Mouse (Mus musculus): ENCODE measurements around the gene Tmem229b.
"Not testable (repeated sequence)": the region's sequence is repeated elsewhere in the genome, so short reads cannot be mapped to it uniquely, and the experiment has no call there.

The Tmem229b gene

GRCm38 (mm10) chr12:79007126-79007753 is at the start of gene Tmem229b:
Gene Tmem229b (minus strand): TSS chr12:79007627.
- DNase-seq (ENCODE audit: low spot score in 2 of 2), result peak; percentile 36 to 40

DNA sequence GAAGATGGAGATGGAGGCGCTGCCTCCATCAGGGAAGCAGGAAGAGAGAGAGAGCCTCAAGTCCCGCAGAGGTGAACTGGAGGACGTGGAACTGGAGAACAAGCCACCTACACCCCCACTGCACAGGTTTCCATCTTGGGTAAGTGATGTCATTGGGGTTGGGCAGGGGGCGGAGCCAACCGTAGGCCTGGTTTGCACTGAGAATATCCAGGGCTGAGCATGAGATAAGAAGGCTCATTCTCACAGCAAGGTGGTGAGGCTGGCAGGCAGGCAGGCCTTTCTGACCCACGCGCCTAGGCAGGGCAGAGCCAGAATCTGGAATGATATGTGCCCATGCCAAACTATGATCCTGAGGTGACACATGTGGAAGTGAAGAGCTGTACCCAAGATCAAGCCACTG is 47.8 kb upstream of the Tmem229b start:
- DNase-seq (ENCODE audit: low spot score in 2 of 2), result no peak

DNA sequence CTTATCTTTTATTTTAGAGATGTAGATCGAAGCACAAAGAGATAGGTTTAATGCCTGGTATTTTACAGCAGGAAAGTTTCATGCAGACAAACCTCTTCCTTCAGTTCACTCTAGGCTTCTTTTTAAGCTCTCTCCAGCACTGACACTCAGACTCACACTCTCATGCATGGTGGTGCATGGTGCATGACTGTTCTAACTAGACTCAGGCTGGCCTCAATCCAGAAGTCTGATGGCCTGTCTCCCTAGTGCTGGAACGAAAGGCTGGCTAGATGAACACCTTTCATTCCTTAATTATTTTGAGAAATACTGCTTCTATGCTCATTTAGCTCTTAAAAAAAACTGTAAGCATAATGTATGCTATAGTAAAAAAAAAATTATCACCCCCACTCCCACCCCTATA is 44.6 kb upstream of the Tmem229b start:
- DNase-seq (ENCODE audit: low spot score in 2 of 2), result no peak

DNA sequence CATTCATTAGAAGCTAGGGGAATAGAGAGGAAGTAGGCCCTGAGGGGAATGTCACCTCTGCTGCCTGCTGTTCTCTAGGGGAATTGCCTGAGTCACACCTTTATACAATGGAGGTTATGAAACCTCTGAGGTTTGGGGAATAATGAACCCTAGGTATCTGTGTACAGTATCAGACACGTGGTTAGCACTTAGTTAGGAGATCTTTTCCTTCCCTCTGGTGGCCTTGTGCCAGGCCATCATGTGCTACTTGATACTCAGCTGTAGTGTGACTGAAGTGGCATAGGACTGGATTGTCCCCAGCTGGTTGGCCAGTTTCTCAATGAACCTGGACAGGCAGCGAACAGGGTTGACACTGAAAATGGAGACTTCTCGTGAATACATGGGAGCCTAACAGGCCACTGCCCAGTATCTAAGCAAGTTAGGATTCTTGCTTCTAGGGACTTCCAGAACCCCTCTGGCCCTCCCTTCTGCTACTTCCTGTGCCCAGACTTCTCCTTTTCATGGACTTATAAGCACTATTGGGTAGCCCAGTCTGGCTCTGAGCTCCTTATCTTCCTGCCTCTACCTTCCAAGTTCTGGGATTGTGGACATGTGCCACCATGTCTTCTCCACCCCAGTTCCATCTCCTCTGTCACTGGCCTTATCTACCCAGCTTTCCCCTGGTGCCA is 43.3 kb upstream of the Tmem229b start:
- DNase-seq (ENCODE audit: low spot score in 2 of 2), result peak; percentile 35 to 41

GRCm38 (mm10) chr12:79049807-79050206 is 42.4 kb upstream of the Tmem229b start:
- no peak for DNase-seq (ENCODE audit: low spot score in 2 of 2)

DNA sequence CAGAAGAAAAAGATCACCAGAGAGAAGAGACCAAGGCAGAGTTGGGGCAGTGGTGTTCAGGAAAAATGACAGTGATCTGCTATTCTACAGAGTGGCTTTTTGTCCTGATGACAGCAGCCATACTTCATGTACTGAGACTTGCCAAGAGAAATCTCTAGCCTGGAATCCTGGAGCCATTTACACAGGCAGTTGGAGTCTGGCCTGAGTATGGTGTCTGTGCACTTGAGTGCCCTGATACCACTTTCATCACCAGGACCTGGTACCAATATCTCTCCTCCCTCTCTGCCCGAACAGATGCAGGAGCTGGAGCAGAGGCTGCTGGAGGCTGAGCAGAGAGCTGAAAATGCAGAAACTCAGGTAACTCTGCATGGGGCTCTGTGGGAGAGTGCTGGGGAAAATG is 41.5 kb upstream of the Tmem229b start:
- no peak for DNase-seq (ENCODE audit: low spot score in 2 of 2)

DNA sequence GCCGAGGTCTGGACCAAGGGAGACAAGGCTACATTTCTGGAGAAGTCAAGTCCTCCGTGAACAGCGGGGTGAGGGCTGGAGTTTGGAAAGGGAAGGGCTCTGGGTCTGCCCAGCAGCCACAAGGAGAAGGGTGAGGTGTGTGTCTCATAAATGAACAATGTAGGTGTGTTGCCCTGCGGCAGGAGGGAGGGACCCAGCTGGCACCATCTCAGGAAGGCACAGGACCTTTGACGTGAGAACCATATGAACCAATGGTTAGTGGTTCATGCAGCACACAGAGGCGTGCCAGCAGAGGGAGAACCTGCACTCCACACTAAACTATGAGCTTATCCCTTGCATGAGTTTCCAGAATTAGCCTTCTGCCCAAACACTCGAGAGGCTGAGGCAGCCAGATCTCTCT is 39.8 kb upstream of the Tmem229b start:
- DNase-seq (ENCODE audit: low spot score in 2 of 2), result peak; percentile 35 to 38

DNA sequence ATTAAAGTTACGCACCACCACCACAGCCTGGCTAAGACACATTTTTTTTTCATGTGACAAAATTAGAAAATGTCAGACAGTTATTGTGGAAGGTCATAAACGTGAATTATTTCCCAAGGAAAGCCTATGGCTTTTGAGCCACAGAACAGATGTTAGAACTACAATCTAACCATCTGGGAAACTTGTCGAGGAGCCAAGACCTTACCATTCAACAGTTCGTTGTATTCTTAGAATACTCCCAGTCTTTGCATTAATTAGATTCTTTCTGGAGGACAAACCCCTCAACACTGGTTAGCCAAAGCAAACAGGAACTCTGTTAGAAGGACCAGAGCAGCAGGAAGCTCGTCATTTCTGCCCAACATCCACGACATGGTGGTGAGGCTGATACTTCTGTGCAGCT is 38.7 kb upstream of the Tmem229b start:
- no peak for DNase-seq (ENCODE audit: low spot score in 2 of 2)

DNA sequence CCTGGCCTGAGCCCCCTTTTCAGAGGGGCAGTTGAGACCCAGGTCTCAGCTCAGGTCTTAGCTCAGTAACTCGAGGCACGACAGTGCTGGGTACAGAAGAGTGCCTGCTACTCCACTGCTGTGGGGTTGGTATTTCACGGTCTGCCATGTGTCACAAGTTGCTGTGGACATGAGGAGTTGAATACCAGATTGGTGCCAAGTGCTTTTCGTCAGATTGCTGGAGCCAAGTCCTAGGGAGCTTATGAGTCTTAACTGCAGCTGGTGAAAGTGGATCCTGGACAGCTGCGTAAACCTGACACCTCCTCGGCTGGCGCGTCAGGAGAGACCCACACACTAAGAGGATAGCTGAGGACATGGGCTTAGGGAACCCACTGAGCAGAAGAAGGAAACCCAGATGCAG is 37.2 kb upstream of the Tmem229b start:
- DNase-seq (ENCODE audit: low spot score in 2 of 2), result no peak

GRCm38 (mm10) chr12:79041436-79041835 is 34.0 kb upstream of the Tmem229b start:
- DNase-seq (ENCODE audit: low spot score in 2 of 2), result peak in 1 of 2 experiments; percentile 22

DNA sequence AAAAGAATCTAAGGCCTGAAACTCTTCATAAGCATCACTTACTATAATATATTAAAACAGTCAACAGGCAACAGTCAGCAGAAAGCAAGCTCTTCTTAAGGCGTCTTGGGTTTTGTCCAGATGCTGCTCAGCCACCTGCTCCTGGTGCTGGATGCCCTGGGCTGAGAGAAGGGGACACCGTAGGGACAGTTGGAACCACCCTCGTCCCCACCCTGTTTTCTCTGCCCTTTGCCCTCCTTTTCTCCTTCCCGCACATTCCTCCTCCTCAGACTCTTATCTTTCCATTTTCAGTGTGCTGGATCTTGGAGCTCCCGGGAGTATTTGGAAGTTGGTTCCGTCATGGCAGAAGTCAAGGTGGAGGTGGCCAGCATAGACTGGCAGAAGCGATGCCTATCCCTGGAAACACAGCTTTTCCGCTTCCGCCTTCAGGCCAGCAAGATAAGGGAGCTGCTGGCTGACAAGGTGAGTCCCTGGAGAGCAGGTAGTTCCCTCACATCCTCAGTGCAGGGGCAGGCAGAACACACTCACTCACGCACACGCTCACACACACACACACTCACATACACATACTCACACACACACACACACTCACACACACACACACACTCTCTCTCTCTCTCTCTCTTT is 32.9 kb upstream of the Tmem229b start:
- no peak for DNase-seq (ENCODE audit: low spot score in 2 of 2)

GRCm38 (mm10) chr12:79039708-79040107 is 32.3 kb upstream of the Tmem229b start:
- DNase-seq (ENCODE audit: low spot score in 2 of 2), result no peak

- no peak for DNase-seq (ENCODE audit: low spot score in 2 of 2)
These were observed 27.9 kb upstream of the Tmem229b start for GRCm38 (mm10) chr12:79035349-79035748.

DNA sequence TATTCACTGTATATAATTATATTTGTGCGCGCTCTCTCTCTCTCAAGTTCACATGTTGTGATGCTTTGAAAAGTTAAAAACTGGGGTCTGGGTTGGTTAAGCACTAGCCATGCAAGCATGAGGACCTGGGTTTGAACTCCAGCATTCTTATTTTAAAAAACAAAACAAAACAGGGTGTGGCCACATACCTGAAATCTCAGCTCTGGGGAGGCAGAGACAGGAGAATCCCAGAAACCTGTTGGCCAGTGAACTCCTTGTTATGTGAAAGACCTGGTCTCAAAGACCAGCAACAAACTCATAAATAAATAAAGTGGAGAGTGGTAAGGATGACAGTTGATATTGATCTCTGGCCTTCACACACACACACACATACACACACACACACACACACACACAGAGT is 26.9 kb upstream of the Tmem229b start:
- DNase-seq (ENCODE audit: low spot score in 2 of 2), result no peak

DNA sequence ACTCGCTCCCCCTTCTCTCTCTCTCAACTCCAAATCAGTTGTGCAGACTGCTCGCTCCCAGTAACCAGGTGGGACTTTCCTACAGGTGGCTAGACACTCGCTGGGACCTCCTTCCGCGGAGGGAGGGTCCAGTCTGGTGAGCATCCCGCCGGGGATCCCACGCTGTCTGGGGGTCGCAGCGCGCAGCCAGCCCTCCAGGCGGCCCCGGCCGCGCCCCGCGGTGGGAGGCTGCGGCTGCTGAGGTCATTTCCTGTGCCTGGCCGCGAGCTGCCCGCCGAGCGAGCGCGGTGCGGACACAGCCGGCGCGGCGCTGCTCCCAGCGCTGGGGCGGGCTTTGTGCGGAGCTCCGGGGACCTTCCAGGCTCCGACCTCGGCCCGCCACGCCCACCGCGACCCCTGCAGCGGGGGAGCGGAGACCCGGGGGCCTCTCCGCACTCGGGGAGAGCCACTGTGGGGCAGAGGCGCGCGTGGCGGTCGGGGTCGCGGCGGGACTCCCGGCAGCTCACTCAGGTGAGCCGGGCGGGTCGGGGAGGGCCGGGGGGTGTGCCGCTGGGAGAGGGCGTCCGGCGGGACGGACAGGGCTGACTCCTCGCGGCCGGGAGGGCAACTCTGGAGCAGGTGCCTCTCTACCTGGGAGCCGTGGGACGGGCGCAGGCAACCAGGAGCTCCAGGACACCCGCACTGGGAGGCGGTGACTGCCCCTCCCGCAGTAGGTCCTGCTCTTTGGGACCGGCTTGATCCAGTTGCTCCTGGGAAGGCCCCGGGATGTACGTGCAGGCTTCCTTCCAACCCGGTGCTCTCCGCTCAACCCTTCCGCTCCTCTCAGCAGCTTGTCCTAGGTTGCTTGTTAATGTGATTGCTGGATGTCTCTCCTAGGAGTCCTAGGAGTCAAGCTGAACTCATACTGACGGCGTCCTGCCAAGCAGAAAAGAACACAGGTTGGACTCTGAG is 21.8 kb upstream of the Tmem229b start, which contains the start of gene Plekhh1:
Plekhh1 (plus strand) TSS at position 253 of the 951 bp plus-strand sequence.
- peak; percentile 40 to 51 for DNase-seq (ENCODE audit: low spot score in 2 of 2)

DNA sequence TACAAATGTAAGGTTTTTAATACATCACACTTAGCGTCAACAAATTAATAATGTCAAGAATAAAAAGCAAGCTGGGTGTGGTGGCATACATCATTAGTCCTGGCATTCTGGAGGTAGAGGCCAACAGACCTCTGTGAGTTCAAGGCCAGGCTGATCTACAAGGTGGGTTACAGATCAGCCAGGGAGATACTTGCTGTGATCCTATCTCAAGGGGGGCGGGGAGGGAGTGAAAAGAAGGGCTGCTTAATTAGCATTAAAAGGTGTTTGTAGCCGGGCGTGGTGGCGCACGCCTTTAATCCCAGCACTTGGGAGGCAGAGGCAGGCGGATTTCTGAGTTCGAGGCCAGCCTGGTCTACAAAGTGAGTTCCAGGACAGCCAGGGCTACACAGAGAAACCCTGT is 20.1 kb upstream of the Tmem229b start:
- DNase-seq (ENCODE audit: low spot score in 2 of 2), result not testable (repeated sequence)

DNA sequence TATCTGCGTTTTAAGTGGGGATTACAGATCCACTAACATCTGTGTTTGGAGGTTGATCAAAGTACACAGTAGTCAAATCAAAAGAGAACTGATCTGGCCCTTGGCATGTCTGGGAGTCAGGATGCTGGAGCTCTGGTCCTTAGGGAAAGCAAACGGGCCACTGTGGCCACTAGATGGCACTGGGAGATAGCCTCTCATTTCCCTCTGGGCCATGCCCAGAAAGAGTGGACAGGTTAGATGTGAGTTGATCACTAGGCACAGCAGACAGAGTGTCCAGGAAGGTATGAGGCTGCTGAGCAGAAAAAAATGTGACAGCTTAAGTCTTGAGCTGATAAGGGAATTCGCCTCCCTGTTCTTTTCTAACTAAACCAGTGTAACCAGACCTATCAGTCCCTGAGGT is 15.5 kb upstream of the Tmem229b start:
- DNase-seq (ENCODE audit: low spot score in 2 of 2), result peak; percentile 45 to 74

DNA sequence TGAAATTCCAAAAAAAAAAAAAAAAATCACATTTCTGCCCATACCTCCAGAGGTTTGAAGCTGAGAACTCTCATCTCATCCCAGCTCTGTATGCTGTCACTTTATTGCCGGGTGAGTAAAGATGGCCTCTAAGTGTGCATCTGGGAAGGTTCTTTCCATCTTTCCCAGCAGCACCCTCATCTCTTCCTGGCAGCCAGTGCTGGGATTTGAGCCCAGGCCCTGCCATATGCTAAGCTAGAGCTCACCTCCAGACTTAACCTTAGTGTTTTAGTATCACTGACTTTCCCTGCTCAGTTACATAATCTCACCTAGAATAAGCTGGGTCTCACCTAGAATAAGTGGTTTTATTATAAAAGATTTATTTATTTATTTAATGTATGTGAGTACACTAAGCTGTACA is 14.5 kb upstream of the Tmem229b start:
- no peak for DNase-seq (ENCODE audit: low spot score in 2 of 2)

GRCm38 (mm10) chr12:79017994-79018399 is 10.6 kb upstream of the Tmem229b start:
- no peak for DNase-seq (ENCODE audit: low spot score in 2 of 2)

DNA sequence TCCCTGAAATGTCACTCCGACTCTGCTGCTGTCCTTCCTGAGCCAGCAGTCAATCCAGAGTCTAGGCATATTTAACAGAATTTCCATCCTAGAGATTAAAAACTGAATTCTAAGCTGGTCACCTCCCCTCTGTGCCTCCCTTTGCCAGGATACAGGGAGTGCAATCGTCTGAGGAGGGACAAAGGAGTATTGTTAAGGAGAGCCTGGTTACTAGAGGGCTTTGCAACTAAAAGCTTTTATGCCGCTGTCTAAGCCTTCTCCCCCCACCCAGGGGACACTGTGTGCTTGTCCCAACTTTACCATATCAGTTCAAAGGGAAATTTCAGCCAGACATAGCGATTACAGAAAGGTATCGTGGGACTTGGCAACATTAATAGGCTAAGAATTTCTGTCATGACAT is 8.7 kb upstream of the Tmem229b start:
- no peak for DNase-seq (ENCODE audit: low spot score in 2 of 2)

DNA sequence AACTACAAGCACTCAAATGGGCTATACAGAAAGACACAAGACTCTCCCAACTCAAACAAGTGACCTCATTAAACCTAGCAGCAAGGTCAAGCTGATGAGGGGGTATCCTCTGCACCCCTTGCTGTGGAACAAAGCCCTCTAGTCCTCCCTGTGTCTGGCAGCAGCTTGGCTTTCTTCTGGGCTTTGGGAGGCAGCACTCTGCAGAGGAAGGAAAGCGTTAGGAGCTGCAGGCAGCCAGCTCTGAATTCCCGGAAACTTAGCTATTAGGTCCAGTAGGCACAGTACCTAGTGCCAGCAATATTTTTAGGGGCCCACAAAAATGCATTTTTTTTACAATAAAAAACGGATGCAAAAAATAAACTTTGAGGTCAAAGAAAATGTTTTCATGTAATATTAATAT is 3.1 kb upstream of the Tmem229b start:
- DNase-seq (ENCODE audit: low spot score in 2 of 2), result no peak

All from urinary bladder, postnatal 36 days (tissue).